Mouse (Mus musculus): ENCODE measurements around the gene Zxdc.

The Zxdc gene

GRCm38 (mm10) chr6:90368976-90369724 is at the start of gene Zxdc:
Zxdc (plus strand) TSS chr6:90369492.
- DNase-seq, result peak; percentile 99 to 100

- no peak for DNase-seq
Observed at GRCm38 (mm10) chr6:90320429-90320828, 48.9 kb upstream of the Zxdc start.

GRCm38 (mm10) chr6:90321811-90322210 is 47.5 kb upstream of the Zxdc start:
- DNase-seq, result no peak

- peak; percentile 72 to 88 for DNase-seq
Observed at GRCm38 (mm10) chr6:90324026-90324425, 45.3 kb upstream of the Zxdc start.

GRCm38 (mm10) chr6:90324463-90324862 is 44.8 kb upstream of the Zxdc start:
- no peak for DNase-seq

- DNase-seq, result peak; percentile 32 to 56
Observed at GRCm38 (mm10) chr6:90324991-90325390, 44.3 kb upstream of the Zxdc start, which contains the start of gene Chst13. Chst13 (minus strand) TSS chr6:90325185.

GRCm38 (mm10) chr6:90327670-90328069 is 41.6 kb upstream of the Zxdc start:
- DNase-seq, result peak; percentile 66 to 74

- peak; percentile 90 to 93 for DNase-seq
Observed at GRCm38 (mm10) chr6:90329953-90330352, 39.3 kb upstream of the Zxdc start.

- no peak for DNase-seq
Observed at GRCm38 (mm10) chr6:90332561-90333425, 36.5 kb upstream of the Zxdc start, which contains the start of gene Uroc1. Uroc1 (plus strand) TSS chr6:90333284.

- DNase-seq, result no peak
Observed at GRCm38 (mm10) chr6:90334244-90334643, 35.0 kb upstream of the Zxdc start.

GRCm38 (mm10) chr6:90342343-90342742 is 26.9 kb upstream of the Zxdc start:
- DNase-seq, result peak; percentile 58 to 59

GRCm38 (mm10) chr6:90347183-90347582 is 22.1 kb upstream of the Zxdc start:
- no peak for DNase-seq

- DNase-seq, result no peak
Observed at GRCm38 (mm10) chr6:90348500-90348899, 20.8 kb upstream of the Zxdc start.

- DNase-seq, result no peak
Observed at GRCm38 (mm10) chr6:90350011-90350410, 19.3 kb upstream of the Zxdc start.

GRCm38 (mm10) chr6:90358142-90358541 is 11.2 kb upstream of the Zxdc start:
- DNase-seq, result no peak

- no peak for DNase-seq
Observed at GRCm38 (mm10) chr6:90359445-90359844, 9.8 kb upstream of the Zxdc start.

- DNase-seq, result peak; percentile 61 to 70
Observed at GRCm38 (mm10) chr6:90360024-90360781, 9.1 kb upstream of the Zxdc start.

GRCm38 (mm10) chr6:90360922-90361614 is 8.2 kb upstream of the Zxdc start:
- peak in 1 of 2 experiments; percentile 16 for DNase-seq

GRCm38 (mm10) chr6:90363301-90363700 is 6.0 kb upstream of the Zxdc start:
- peak in 1 of 2 experiments; percentile 15 for DNase-seq

GRCm38 (mm10) chr6:90369725-90370553 is 647 bp downstream of the Zxdc start:
- DNase-seq, result peak; percentile 69 to 72

- peak in 1 of 2 experiments; percentile 25 for DNase-seq
Observed at GRCm38 (mm10) chr6:90374647-90375046, 5.4 kb downstream of the Zxdc start.
